Mouse (Mus musculus): ENCODE measurements around the gene Ppp1r11.

DNA sequence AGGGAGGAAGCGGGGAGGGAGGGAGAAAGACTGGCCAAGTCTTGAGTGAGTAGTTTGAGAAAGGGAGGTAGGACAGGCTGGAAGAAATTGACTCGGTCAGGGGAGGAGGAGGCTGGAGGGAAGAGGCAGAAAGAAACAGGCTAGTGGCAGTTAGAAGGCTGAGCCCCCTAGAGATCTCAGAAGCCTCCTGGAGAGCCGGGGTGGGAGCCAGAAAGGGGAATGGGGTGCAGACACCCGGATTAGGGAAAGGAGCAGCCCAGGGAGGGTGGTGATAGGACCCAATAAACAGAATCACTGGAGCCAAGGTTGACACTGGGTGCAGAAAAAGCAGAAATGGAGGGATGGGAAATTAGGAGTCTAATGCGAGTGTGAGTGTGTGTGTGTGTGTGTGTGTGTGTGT lies 7.8 kb downstream of the Ppp1r11 start:
- TF ChIP-seq POLR2A (IDR thresholded peaks at IDR 0.05; ENCODE audit: extremely low read depth, insufficient read depth, low read length), result no peak
- no peak for TF ChIP-seq CTCF (IDR thresholded peaks at IDR 0.05; ENCODE audit: extremely low read depth, insufficient read depth, low read length)

All from cortical plate, adult 2 months (tissue).